Mouse (Mus musculus) brain, adult 2 months (tissue): Measurements from ENCODE around the gene Msx2.
A peak's percentile ranks its signal among the peaks of the same experiment; 100 is the strongest.

Experiments
- DNase-seq: peaks from one replicate; pipeline ENCODE4 v3.0.0; 2011; ENCODE audit warnings: low read depth, low spot score

The Msx2 gene

DNA sequence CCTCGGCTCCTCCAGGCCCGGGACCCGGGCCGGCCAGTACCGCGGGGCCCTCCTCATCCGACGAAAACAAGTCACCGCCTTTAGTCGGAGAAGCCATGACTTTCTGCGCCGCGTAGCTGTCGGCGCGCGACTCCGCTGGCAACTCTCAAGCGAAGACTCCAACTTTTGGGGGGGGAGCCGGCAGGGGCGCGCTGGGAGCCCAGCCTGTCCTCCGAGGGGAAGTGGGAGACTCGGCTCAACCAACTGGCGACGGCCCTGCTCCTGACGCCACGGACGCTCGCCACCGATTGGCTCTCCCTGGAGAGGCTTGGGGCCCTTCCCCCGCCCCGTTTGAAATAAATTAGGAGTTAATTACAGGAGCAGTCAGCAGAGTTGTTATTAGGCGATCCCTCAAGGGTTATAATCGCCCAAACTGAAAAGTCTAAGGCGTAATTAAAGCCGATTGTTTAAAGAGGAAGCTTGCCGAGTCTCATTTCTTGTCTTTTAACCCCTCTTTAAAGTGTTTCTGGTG lies at the start of gene Msx2:
Gene Msx2 (minus strand): TSS at position 461 of the 511 bp plus-strand sequence.
- peak; percentile 73 for DNase-seq

DNA sequence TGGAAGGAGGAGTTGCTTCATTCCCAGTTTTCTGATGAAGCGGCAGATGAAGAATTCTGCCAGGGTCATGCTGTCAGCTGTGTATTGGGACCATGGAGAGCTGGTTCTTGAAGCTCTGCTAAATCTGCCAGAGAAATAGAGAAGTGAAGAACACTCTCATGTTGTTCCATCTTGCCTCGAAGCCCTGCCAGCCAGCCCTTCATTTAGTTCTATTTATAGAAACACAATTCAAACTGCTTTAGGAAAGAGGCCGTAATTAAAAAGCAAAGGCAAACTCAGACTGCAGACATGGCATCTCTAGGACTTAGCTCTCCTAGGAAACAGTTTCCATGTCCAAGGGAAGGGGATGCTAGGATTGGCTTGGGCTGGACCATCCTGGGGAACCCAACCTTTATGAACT lies 48.6 kb upstream of the Msx2 start:
- DNase-seq = peak; percentile 31

DNA sequence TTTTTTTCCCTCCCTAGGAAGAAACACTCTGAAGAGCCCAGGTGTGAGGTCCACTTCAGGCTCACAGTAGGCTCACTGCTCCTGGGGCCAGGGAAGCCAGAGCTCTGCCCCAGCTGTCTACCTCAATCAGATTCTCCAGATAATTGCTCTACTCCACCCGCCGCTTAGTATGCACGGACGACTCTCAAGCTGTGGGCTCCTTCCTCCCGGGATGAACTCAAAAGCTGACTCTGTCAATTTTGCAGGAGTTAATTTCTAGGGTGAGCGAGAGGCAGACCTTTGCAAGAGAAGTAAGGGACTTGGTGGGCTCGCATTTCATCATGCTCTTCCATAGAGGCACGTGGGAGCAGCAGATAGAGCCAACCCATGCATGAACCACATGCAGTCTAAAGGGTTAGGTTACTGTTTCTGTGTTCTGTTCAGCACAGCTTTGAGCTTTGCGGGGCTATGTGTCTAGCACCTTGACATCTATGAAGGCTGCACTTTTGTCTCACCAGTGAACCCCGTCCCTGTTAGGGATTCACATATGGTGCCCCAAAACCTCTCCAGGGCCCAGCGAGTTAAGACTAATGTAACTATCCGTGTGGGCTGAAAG lies 47.6 kb upstream of the Msx2 start:
- no peak for DNase-seq

DNA sequence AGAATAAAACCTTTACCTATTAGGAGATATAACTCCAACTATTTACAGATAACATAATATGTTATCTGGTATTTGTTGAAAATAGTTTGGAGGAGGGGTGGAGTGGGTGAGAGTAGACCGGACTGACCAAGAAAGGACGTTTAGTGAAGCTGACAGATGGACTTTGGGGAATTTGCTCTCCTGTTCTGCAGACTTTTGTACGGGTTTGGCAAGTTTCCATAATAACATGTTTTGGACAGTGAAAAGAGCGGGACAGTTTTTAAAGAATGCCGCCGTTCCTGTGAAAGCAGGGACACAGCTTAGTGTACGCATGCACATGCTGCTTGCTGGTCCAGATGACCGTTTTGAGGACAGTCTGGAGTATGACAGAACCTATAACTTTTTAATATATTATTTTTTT lies 46.9 kb upstream of the Msx2 start:
- DNase-seq = no peak

DNA sequence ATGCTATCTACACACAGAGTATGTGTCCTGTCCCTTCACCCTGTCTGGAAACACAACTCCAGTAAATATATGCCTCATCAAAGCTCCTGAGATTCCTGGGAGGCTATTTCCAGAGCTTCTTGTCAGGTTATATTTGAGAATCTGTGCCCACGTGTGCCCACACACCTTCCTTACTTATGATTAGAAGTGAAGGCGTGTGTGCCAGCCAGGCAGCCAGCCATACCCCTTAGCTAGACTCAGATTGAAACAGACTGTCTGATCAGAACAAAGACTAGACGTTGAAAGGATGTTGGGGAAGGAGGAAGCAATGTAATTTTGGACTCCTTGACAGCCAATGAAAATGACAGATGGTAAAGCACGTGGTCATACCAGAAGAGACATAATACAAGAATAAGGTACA lies 45.4 kb upstream of the Msx2 start:
- DNase-seq = peak; percentile 64

DNA sequence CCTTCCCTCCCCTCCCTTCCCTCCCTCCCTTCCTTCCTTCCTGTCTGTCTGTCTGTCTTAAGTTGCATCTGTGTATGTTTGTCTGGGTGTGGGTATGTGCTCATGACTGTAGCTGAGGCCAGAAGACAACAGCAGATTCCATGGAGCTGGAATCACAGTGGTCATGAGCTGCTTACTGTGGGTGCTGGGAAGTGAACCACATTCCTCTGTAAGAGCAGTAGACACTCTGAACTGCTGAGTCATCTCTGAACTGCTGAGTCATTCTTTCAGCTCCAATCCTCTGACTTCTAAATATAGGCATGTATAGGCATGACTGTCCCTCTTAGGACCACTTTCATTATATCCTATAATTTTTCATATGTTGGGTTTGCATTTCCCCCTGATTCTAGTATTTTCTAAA lies 41.7 kb upstream of the Msx2 start:
- peak; percentile 32 for DNase-seq

DNA sequence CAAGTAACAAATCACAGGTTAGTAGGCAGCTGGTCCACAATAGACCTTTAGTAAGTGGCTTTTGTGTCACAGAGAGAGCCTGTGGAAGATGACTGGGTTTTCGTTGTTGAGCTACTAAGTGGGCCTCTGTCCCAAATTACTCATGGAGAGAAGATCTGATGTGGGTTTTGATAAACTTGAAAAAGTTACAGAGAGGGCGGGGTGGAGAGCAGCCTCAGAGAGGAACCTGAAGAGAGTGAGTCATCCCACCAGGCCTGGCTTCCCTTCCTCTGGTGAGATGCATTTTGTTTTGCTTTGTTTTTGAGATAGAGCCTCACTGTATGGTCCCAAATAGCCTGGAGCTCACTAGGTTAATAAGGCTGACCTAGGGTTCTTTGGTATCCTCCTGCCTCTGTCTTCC lies 38.5 kb upstream of the Msx2 start:
- DNase-seq = no peak

DNA sequence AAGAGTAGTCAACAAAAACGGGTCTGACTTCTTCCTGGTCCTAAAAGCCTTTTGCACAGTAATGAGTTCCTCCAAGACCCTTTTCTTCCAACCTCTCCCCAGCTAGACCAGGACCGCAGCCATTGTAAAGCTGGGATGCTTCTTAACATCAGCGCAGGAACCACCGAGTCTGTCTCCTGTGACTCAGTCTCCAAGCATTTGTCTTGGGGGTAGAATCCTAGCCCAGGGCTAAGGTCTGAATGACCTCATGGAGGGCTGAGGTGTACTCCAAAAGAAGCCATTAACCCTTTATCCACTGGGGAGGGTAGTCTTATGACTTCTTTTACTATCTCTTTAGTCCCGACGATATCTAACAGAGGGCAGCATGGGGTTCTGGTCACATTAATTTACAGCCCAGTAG lies 29.5 kb upstream of the Msx2 start:
- DNase-seq = no peak

DNA sequence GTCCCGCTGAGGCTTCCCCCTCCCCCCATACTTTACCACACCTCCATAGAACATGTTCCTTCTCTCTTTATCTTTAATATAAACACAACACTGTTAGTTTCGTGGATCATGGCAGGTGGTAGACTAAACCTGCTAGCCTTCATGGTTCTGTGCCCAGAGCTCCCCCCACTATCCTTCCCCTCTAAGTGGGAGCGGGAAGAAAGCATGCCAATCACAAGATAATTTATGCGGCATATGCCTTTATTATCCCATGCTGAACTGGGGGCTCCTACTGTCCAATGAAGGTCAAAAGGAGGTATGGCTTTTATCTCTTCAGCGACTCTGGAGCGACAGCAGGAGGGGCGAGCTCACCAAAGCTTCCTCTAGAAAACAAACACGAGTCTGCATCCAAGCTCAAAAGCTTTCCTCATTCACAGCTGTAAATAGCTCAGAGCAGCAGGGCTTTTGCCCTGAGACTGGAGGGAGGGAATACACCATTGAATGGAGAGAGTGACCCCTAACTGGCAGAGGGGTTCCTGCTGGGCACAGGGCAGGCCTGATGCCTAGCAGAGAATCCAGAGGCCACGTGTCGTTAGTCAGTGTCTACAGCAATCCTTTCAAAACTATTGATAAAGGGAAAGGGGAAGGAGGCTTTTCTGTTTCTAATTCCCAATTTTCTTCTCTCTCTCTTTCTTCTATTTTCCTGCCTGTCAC lies 28.8 kb upstream of the Msx2 start:
- no peak for DNase-seq

DNA sequence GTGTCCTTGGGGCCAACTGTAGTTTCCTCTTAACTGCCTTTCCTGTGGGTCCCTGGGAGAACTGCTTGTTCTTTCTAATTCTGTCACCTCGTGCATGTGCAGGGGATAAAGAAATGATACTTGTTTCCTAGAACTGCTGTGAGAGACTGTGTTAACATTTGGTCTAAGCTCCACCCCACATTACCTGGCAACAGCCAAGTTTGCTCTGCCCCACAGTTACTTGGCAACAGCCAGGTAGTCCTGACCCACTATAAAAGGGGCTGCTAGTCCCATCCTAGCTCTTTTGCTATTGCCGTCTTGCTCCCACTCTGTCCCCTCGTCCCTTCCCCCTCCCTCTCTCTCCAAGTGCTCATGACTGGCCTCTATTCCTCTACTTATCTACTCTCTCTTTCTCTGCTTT lies 28.2 kb upstream of the Msx2 start:
- no peak for DNase-seq

DNA sequence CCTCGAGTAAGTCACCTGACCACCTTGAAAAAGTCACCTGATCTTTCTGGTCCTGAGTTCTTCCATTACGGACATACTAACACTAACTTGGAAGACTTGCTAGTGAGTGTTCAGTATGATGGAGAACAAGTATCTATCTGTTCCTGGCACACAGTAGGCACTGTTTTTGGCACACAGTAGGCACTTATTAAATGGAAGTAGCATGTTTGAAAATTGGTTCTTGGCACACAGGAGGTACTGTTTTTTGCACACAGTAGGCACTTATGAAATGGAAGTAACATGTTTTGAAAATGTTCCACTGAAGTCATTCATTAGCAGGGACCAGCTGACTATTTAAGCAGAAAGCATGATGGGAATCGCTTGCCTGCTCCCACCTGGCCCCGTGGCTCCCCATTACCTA lies 13.6 kb upstream of the Msx2 start:
- DNase-seq = no peak

DNA sequence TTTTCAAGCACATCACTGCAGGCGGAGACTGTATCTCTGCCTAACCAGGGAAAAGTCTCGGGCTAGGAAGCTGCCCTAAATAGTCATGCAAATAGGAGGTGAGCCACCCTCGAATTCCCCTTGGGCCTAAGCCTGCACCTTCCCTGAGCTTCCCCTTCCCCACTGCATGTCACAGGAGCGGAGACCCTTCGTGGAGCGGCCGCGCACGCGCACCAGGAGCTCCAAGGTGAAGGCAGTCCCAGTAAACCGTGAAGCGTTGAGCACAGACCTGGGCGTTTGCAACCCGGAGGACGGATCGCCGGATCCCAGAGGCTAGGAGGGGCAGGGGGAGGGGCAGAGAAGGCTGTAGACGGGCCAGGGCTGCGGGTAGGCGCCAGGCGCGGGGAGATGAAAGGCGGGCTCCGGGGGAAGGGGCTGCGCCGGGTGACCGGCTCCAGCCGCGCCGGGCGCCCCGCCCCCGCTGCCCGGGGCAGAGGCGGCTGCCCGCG lies 2.9 kb upstream of the Msx2 start:
- peak; percentile 7 for DNase-seq

DNA sequence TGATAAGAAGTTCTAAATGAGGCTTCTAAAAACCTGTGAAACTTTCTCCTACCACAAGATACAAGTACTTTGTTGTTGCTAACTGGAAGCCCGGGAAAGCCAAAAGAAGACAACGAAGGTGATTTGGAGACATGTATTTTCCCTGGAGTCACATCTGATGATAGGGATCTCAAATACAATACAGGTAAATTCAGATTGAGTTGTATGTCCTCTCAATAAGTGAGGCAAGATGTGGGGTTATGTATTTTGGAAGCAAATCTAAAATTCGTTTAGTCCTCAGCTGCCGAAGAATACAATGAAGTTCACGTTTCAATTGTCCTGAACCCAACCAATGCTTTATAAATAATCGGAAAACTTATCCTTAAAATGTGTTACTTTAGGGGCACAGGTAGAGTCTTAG lies 1.6 kb upstream of the Msx2 start:
- no peak for DNase-seq

DNA sequence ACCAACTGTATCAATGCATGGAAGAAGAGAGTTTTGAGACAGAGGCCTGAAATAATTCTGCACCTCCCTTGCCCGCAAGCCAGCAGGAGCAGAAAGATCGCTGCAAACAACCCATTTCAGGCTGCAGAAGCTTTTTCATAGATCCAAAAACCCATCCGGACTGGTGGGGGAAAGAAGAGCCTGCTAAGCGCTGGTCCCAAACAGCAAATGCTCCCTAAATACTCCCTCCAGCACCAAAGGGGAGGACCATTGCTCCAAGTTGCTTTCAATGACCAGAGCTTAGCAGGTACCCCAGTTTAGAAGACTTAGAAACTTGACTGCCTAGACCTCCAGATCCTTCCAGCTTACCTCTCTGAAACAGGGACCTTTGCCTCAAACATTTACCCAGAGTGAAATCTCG lies 1.1 kb upstream of the Msx2 start:
- no peak for DNase-seq

DNA sequence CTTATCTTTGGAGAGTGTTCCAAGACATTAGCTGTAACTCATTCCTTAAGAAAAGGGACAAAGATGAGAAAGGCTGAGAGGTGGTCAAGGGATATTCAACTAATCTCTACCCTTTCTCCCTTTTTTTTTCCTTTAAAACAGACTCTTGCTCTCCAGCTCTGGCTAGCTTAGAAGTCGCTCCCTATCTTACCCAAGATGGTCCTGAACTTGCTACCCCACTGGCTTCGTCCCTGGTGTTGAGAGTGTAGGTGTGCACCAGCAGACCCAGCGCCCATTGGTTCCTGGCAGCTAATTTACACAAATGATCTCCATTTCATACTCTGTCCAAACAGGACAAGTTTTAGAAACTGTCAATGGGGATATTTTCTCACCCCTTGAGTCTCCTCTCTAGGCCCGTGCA lies 417 bp upstream of the Msx2 start:
- no peak for DNase-seq

DNA sequence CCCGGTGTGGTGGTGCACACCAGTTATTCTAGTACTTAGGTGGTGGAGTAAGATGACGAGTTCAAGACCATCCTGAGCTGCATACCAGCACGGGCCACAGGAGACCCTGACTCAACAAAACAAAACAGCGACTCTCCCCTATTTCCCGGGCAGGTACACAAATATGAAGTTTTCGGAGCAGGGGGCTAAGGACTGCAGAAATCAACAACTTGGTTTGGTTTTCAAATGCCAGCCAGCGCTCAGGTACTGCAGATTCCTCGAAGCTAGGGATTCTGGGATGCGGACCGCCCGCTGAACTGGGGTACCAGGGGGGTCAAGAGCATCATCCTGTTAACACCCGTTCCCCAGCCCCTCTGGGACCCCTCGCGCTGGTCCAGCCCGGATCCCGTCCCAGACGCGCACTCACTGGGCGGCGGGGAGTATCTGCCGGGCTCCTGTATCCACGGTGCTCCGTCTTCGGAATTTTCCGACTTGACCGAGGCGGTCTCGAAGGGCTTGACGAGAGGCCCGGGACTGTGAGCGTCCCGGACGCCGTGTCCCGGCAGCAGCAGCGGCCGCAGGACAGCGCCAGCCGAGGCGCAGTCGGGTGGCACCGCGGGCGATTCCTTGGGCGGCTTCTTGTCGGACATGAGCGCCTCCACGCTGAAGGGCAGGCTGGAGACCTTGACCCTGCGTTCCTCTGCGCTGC lies 804 bp downstream of the Msx2 start:
- no peak for DNase-seq

DNA sequence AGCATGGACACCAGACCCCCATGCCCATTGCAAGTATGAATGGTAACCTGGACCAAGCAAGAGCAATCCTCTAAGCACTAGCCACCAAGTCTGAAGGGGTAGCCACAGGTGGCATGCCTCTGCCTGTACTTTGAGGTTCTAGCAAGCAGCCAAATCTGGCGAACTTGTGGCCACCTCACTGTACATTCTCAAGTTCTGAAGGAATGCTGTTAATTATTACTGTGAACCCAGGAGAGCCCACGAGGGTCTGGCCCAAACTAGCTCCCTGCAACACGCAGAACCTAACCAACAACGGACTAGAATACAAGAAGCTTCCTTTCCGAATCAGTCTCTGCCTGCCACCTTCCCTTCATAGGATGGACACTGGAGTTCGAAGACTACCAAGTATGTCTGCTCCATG lies 1.5 kb downstream of the Msx2 start:
- DNase-seq = no peak

DNA sequence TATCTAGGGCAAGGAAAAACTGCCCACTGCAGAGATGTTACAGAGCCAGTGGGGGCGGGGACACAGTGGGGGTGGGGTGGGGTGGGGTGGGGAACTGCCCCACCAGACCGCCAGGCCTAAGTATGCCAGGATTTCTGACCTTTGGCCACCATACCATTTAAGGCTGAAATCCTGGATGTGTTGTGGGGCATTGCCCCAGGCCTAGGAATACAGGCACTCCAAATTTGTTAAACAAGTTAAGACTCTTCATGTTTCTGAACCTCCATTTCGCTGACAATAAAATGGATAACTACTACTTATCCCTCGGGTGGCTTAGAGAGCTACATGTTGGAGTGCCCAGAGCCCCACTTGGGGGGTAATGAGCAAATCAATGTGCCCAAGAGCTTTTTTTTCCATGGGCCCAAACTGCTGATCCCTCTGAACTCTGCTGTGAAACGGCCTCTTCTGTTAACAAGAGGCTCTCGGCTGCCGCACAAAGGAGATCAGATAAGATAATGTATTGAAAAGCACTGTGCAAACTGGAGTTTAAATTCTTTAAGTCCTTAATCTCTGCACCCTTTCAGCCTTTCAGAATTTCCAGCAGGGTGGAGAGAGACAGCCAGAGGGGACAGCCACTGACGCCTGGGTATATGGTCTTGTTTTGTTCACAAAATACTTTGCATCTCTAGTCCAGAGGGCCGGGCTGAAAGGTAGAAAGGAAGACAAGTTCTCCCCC lies 2.3 kb downstream of the Msx2 start:
- DNase-seq = no peak

DNA sequence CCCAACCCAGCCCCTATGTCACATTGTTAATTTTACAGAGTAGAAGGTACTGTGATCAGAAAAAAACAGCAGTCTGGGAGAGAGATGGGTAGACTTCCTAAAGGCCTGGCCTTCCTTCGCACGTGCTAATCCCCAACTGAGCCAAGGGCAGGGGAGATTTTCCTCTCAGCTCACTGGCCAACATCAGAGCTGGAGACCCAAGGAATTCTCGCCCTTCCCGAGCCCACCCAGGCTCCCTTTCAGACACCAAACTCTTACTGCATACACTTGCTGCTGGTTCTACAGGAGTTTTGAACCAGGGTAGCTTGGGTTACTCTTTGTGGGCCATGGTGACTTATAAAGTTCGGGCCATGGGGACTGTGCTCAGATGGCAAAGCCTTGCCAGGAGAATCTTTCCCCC lies 3.1 kb downstream of the Msx2 start:
- no peak for DNase-seq

DNA sequence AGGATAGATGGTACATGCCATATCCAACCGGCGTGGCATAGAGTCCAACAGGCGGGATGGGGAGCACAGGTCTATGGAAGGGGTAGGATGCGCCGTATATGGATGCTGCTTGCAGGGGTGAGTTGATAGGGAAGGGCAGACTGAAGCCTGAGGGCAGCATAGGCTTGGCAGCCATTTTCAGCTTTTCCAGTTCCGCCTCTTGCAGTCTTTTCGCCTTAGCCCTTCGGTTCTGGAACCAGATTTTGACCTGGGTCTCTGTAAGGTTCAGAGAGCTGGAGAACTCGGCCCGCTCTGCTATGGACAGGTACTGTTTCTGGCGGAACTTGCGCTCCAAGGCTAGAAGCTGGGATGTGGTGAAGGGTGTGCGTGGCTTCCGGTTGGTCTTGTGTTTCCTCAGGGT lies 4.7 kb downstream of the Msx2 start:
- no peak for DNase-seq

DNA sequence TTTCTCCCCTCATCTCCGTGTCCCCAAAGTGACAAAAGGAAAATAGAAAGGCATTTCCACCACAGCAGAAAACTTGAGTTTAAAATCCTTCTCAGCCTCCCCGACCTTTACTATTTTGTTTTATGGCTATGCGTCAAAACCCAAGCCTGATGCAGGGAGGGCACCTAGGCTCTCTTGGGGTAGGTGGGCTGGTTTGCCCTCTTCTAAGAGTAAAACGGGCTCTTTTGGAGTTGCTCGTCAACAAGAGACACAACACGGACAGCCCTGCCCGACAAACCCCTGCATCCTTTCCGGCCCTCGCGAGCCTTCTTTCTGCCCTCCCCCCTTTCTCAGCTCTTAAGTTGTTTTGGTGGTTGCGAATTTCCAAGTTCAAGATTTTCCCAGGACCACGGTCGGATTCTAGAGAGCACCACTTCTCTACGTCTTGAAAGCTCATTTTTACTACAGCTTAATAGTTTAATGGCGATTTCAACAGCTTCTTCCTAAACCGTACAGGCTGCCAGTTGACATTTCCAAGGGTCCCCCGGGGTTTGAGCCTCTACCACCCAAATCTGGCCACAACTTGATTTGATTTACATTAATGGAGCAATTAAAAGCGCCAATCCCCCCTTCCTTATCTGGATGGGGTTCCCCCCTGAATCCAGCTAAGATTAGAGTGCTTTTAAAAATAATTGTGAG lies 6.5 kb downstream of the Msx2 start:
- DNase-seq = no peak
